Mouse (Mus musculus) cortical plate, adult 2 months (tissue): ENCODE results near the gene Olfr287.
A peak's percentile ranks its signal among the peaks of the same experiment; 100 is the strongest.

ENCODE experiments used
- CTCF ChIP-seq: fragments of 200-500 bp; IDR thresholded peaks from 2 replicates; pipeline ENCODE4 v1.5.1; 2011; ENCODE audit warnings: mild to moderate bottlenecking, control low read depth, low read length; ENCODE audit not compliant: insufficient read depth; ENCODE audit errors: extremely low read depth
- POLR2A ChIP-seq: fragments of 200-500 bp; IDR thresholded peaks from 2 replicates; pipeline ENCODE4 v1.6.1; 2011; ENCODE audit warnings: mild to moderate bottlenecking, low read length, control low read depth; ENCODE audit not compliant: insufficient read depth; ENCODE audit errors: extremely low read depth

DNA sequence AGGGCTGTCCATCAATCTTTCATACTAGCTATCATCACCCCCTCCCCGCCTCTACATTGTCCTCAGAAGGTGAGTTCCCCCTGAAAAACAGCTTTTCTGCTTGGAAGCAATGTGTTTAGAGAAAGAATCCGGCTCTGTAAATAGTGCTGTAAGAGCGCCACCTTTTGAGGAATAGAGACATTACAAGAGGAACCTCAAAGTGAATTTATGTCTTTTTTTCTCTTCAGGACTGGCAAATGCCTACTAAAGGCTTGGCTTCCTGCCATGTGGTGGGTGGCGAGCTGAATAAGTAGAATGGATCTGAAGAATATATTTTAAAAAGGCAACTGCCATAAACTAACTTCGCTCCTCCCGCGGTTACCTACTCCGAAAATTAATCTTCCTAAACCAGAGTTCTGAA, 47.0 kb downstream of the Olfr287 start:
- TF ChIP-seq CTCF: peak; percentile 38; the same call in 1 of the 2 replicates
- TF ChIP-seq POLR2A: no peak
